Mouse (Mus musculus): ENCODE data around the gene Flvcr1. TPM values are rescaled to one million over a fixed set of nuclear protein-coding genes. Genes with fewer than 3 reads are reported as not detected.

Flvcr1 gene
- polyA plus RNA-seq, 1 experiment from 2014 or later: 7.3 TPM

- no peaks in the 10 kb centered on the region for H3K4me1 ChIP-seq (ENCODE audit: control insufficient read depth, insufficient read depth, low read length)
- H3K36me3 ChIP-seq (ENCODE audit: control insufficient read depth, insufficient read depth, low read length): peaks cover 58% of the 10 kb centered on the region
- H3K4me2 ChIP-seq (ENCODE audit: low read depth, low read length): no peak overlapping the region
- no peaks in the 10 kb centered on the region for H3K9me3 ChIP-seq (ENCODE audit: control insufficient read depth, low read length)
- H3K27me3 ChIP-seq (replicated peaks; ENCODE audit: control insufficient read depth, insufficient read depth, low read length): no peaks in the 10 kb centered on the region
- over 99% methylated on average over 3 of the region's 3 CpGs for WGBS
- ATAC-seq (ENCODE audit: low read depth) (no peak), DNase-seq (ENCODE audit: low spot score) (no peak)
- H3K4me3 ChIP-seq (ENCODE audit: low read depth, low read length): no peak overlapping the region
- H3K9ac ChIP-seq (ENCODE audit: low read depth, low read length): no peak overlapping the region
- H3K27ac ChIP-seq (replicated peaks; ENCODE audit: low read depth, low read length): no peak overlapping the region
Observed at GRCm38 (mm10) chr1:191014271-191014670, 11.7 kb downstream of the Flvcr1 start.

- H3K4me1 ChIP-seq (ENCODE audit: control insufficient read depth, insufficient read depth, low read length): no peaks in the 10 kb centered on the region
- ATAC-seq (ENCODE audit: low read depth) (no peak), DNase-seq (ENCODE audit: low spot score) (no peak)
- no peak overlapping the region for H3K4me3 ChIP-seq (ENCODE audit: low read depth, low read length)
- H3K27ac ChIP-seq (replicated peaks; ENCODE audit: low read depth, low read length): no peak overlapping the region
- 97% methylated on average over 5 of the region's 5 CpGs for WGBS
- H3K4me2 ChIP-seq (ENCODE audit: low read depth, low read length): no peak overlapping the region
- H3K9ac ChIP-seq (ENCODE audit: low read depth, low read length): no peak overlapping the region
- H3K27me3 ChIP-seq (replicated peaks; ENCODE audit: control insufficient read depth, insufficient read depth, low read length): no peaks in the 10 kb centered on the region
- peaks cover 67% of the 10 kb centered on the region for H3K36me3 ChIP-seq (ENCODE audit: control insufficient read depth, insufficient read depth, low read length)
- H3K9me3 ChIP-seq (ENCODE audit: control insufficient read depth, low read length): no peaks in the 10 kb centered on the region
Observed at GRCm38 (mm10) chr1:191008707-191009106, 17.3 kb downstream of the Flvcr1 start.

- H3K27ac ChIP-seq (replicated peaks; ENCODE audit: low read depth, low read length): no peak overlapping the region
- no peaks in the 10 kb centered on the region for H3K4me1 ChIP-seq (ENCODE audit: control insufficient read depth, insufficient read depth, low read length)
- H3K4me3 ChIP-seq (ENCODE audit: low read depth, low read length): no peak overlapping the region
- peaks cover 6% of the 10 kb centered on the region for H3K9me3 ChIP-seq (ENCODE audit: control insufficient read depth, low read length)
- H3K27me3 ChIP-seq (replicated peaks; ENCODE audit: control insufficient read depth, insufficient read depth, low read length): no peaks in the 10 kb centered on the region
- no peak overlapping the region for H3K4me2 ChIP-seq (ENCODE audit: low read depth, low read length)
- peaks cover 12% of the 10 kb centered on the region; the same call in 1 of the 2 replicates for H3K36me3 ChIP-seq (ENCODE audit: control insufficient read depth, insufficient read depth, low read length)
- DNase-seq (ENCODE audit: low spot score): no peak
- ATAC-seq (ENCODE audit: low read depth): no peak
- WGBS: 63% methylated on average over 6 of the region's 6 CpGs
- H3K9ac ChIP-seq (ENCODE audit: low read depth, low read length): no peak overlapping the region
Observed at GRCm38 (mm10) chr1:191002201-191002600, 23.8 kb downstream of the Flvcr1 start.

- DNase-seq (ENCODE audit: low spot score) (no peak), ATAC-seq (ENCODE audit: low read depth) (no peak)
- WGBS: 78% methylated on average over 3 of the region's 3 CpGs
- Histone ChIP-seq H3K36me3 (ENCODE audit: control insufficient read depth, insufficient read depth, low read length) (peaks cover 9% of the 10 kb centered on the region; the same call in 1 of the 2 replicates), H3K27me3 (replicated peaks; ENCODE audit: control insufficient read depth, insufficient read depth, low read length) (no peaks in the 10 kb centered on the region), H3K4me3 (ENCODE audit: low read depth, low read length) (no peak overlapping the region), H3K4me1 (ENCODE audit: control insufficient read depth, insufficient read depth, low read length) (no peaks in the 10 kb centered on the region), H3K9ac (ENCODE audit: low read depth, low read length) (no peak overlapping the region), H3K4me2 (ENCODE audit: low read depth, low read length) (no peak overlapping the region), H3K9me3 (ENCODE audit: control insufficient read depth, low read length) (peaks cover 6% of the 10 kb centered on the region), H3K27ac (replicated peaks; ENCODE audit: low read depth, low read length) (no peak overlapping the region)
Observed at GRCm38 (mm10) chr1:191000686-191001085, 25.3 kb downstream of the Flvcr1 start.

GRCm38 (mm10) chr1:190998027-190998426 is 27.9 kb downstream of the Flvcr1 start:
- no peak overlapping the region for H3K9ac ChIP-seq (ENCODE audit: low read depth, low read length)
- H3K9me3 ChIP-seq (ENCODE audit: control insufficient read depth, low read length): peaks cover 6% of the 10 kb centered on the region
- 74% methylated on average over 1 of the region's 1 CpGs for WGBS
- no peaks in the 10 kb centered on the region for H3K27me3 ChIP-seq (replicated peaks; ENCODE audit: control insufficient read depth, insufficient read depth, low read length)
- H3K4me3 ChIP-seq (ENCODE audit: low read depth, low read length): no peak overlapping the region
- no peak overlapping the region for H3K27ac ChIP-seq (replicated peaks; ENCODE audit: low read depth, low read length)
- no peak for DNase-seq (ENCODE audit: low spot score)
- no peak for ATAC-seq (ENCODE audit: low read depth)
- H3K4me2 ChIP-seq (ENCODE audit: low read depth, low read length): no peak overlapping the region
- no peaks in the 10 kb centered on the region for H3K4me1 ChIP-seq (ENCODE audit: control insufficient read depth, insufficient read depth, low read length)
- H3K36me3 ChIP-seq (ENCODE audit: control insufficient read depth, insufficient read depth, low read length): no peaks in the 10 kb centered on the region

GRCm38 (mm10) chr1:190996346-190996877 is 29.5 kb downstream of the Flvcr1 start:
- WGBS: 73% methylated on average over 6 of the region's 6 CpGs
- Histone ChIP-seq H3K36me3 (ENCODE audit: control insufficient read depth, insufficient read depth, low read length) (no peaks in the 10 kb centered on the region), H3K27me3 (replicated peaks; ENCODE audit: control insufficient read depth, insufficient read depth, low read length) (no peaks in the 10 kb centered on the region), H3K4me2 (ENCODE audit: low read depth, low read length) (no peak overlapping the region), H3K4me1 (ENCODE audit: control insufficient read depth, insufficient read depth, low read length) (no peaks in the 10 kb centered on the region), H3K9ac (ENCODE audit: low read depth, low read length) (no peak overlapping the region), H3K27ac (replicated peaks; ENCODE audit: low read depth, low read length) (no peak overlapping the region), H3K4me3 (ENCODE audit: low read depth, low read length) (no peak overlapping the region), H3K9me3 (ENCODE audit: control insufficient read depth, low read length) (peaks cover 6% of the 10 kb centered on the region)
- DNase-seq (ENCODE audit: low spot score): no peak
- no peak for ATAC-seq (ENCODE audit: low read depth)

GRCm38 (mm10) chr1:190995548-190995947 is 30.4 kb downstream of the Flvcr1 start:
- DNase-seq (ENCODE audit: low spot score): peak; percentile 30
- H3K4me2 ChIP-seq (ENCODE audit: low read depth, low read length): no peak overlapping the region
- ATAC-seq (ENCODE audit: low read depth): no peak
- H3K9ac ChIP-seq (ENCODE audit: low read depth, low read length): no peak overlapping the region
- no peaks in the 10 kb centered on the region for H3K27me3 ChIP-seq (replicated peaks; ENCODE audit: control insufficient read depth, insufficient read depth, low read length)
- WGBS: 57% methylated on average over 7 of the region's 7 CpGs
- H3K9me3 ChIP-seq (ENCODE audit: control insufficient read depth, low read length): peaks cover 6% of the 10 kb centered on the region
- H3K4me1 ChIP-seq (ENCODE audit: control insufficient read depth, insufficient read depth, low read length): no peaks in the 10 kb centered on the region
- H3K27ac ChIP-seq (replicated peaks; ENCODE audit: low read depth, low read length): no peak overlapping the region
- H3K36me3 ChIP-seq (ENCODE audit: control insufficient read depth, insufficient read depth, low read length): no peaks in the 10 kb centered on the region
- no peak overlapping the region for H3K4me3 ChIP-seq (ENCODE audit: low read depth, low read length)

GRCm38 (mm10) chr1:190989437-190990082 is 36.4 kb downstream of the Flvcr1 start:
- Histone ChIP-seq H3K4me1 (ENCODE audit: control insufficient read depth, insufficient read depth, low read length) (no peaks in the 10 kb centered on the region), H3K27me3 (replicated peaks; ENCODE audit: control insufficient read depth, insufficient read depth, low read length) (no peaks in the 10 kb centered on the region), H3K4me2 (ENCODE audit: low read depth, low read length) (no peak overlapping the region), H3K36me3 (ENCODE audit: control insufficient read depth, insufficient read depth, low read length) (no peaks in the 10 kb centered on the region), H3K4me3 (ENCODE audit: low read depth, low read length) (no peak overlapping the region), H3K9me3 (ENCODE audit: control insufficient read depth, low read length) (no peaks in the 10 kb centered on the region), H3K9ac (ENCODE audit: low read depth, low read length) (no peak overlapping the region), H3K27ac (replicated peaks; ENCODE audit: low read depth, low read length) (no peak overlapping the region)
- no peak for DNase-seq (ENCODE audit: low spot score)
- ATAC-seq (ENCODE audit: low read depth): no peak
- 82% methylated on average over 9 of the region's 9 CpGs for WGBS

GRCm38 (mm10) chr1:190981412-190981811 is 44.5 kb downstream of the Flvcr1 start:
- peaks cover 15% of the 10 kb centered on the region for H3K4me1 ChIP-seq (ENCODE audit: control insufficient read depth, insufficient read depth, low read length)
- no peak for DNase-seq (ENCODE audit: low spot score)
- H3K4me3 ChIP-seq (ENCODE audit: low read depth, low read length): no peak overlapping the region
- H3K4me2 ChIP-seq (ENCODE audit: low read depth, low read length): no peak overlapping the region
- no peaks in the 10 kb centered on the region for H3K36me3 ChIP-seq (ENCODE audit: control insufficient read depth, insufficient read depth, low read length)
- ATAC-seq (ENCODE audit: low read depth): no peak
- H3K27ac ChIP-seq (replicated peaks; ENCODE audit: low read depth, low read length): no peak overlapping the region
- H3K27me3 ChIP-seq (replicated peaks; ENCODE audit: control insufficient read depth, insufficient read depth, low read length): no peaks in the 10 kb centered on the region
- H3K9ac ChIP-seq (ENCODE audit: low read depth, low read length): no peak overlapping the region
- H3K9me3 ChIP-seq (ENCODE audit: control insufficient read depth, low read length): no peaks in the 10 kb centered on the region
- WGBS: 73% methylated on average over 4 of the region's 4 CpGs
